Mouse (Mus musculus): Measurements from ENCODE around the gene Prdx2. TPM values are rescaled to one million over a fixed set of nuclear protein-coding genes. Genes with fewer than 3 reads are reported as not detected.

Prdx2 gene
- polyA plus RNA-seq, 1 experiment from 2014 or later: 370 TPM

DNA sequence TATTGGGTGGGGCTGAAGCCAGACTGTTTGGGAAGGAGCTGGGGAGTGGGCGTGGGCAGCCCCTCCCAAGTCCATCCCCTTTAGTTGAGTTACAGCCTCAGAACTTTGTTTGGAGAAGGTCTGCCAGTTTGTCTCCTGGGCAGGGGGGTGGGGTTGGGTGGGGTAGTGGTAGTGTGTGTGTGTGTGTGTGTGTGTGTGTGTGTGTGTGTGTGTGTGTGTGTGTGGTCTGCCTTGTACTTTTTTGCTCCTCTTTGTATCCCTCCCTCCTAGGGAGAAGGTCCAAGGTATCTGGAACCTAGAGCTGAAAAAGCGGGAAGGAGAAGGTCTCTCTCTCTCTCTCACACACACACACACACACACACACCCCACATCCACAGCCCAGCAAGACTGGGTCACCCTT lies 45.0 kb downstream of the Prdx2 start, which contains the start of gene Best2:
Gene Best2 (minus strand): TSS at position 101 of the 400 bp plus-strand sequence.
- H3K4me2 ChIP-seq (replicated peaks; ENCODE audit: low read depth): peak within 1 kb of the TSS; percentile 62
- TF ChIP-seq EP300 (optimal IDR thresholded peaks at IDR 0.05): no peak
- TF ChIP-seq CTCF (IDR thresholded peaks at IDR 0.05; ENCODE audit: low read depth): no peak
- H3K9me3 ChIP-seq (ENCODE audit: control insufficient read depth, low read length): no peaks in the 10 kb centered on the region
- 40% methylated on average over 2 of the region's 2 CpGs for WGBS
- H3K9ac ChIP-seq (ENCODE audit: low read length): peak within 1 kb of the TSS; percentile 47; the same call in 1 of the 2 replicates
- H3K27me3 ChIP-seq (ENCODE audit: control insufficient read depth, insufficient read depth, low read length): 0 out of 2 replicates have a peak, but pooled peaks cover 4% of the 10 kb centered on the region
- H3K36me3 ChIP-seq (ENCODE audit: control insufficient read depth, insufficient read depth, low read length): peaks cover 15% of the 10 kb centered on the region
- no peak within 1 kb of the TSS for H3K27ac ChIP-seq (replicated peaks)
- H3K4me3 ChIP-seq (ENCODE audit: low read depth, low read length): peak within 1 kb of the TSS; percentile 31
- no peak for ATAC-seq (ENCODE audit: low FRiP score, low TSS enrichment)
- DNase-seq (ENCODE audit: low spot score): no peak
- no peaks in the 10 kb centered on the region for H3K4me1 ChIP-seq (replicated peaks; ENCODE audit: control insufficient read depth, insufficient read depth)

DNA sequence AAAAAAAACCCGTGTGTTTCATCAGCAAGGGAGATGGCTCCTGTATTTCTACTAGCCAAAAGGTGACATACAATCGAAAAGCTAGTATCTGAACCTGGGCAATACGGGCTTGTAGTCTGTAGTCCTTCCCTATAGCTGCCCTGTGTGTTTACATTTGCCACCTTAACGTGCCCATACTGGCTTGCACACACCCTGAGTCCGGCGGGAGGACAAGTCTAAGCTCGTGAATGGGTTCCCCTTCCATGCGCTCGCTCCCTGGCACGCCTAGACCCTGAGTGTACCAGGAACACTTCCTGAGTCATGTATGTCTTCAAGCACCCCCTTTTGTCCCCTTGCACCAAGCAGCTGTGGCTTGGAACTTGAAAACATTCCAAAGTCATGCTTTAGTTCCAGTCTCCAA lies 47.3 kb downstream of the Prdx2 start:
- peak overlapping the region; percentile 78 for H3K27ac ChIP-seq (replicated peaks)
- no peak overlapping the region for H3K9ac ChIP-seq (ENCODE audit: low read length)
- H3K36me3 ChIP-seq (ENCODE audit: control insufficient read depth, insufficient read depth, low read length): peaks cover 25% of the 10 kb centered on the region
- no peaks in the 10 kb centered on the region for H3K27me3 ChIP-seq (ENCODE audit: control insufficient read depth, insufficient read depth, low read length)
- no peaks in the 10 kb centered on the region for H3K9me3 ChIP-seq (ENCODE audit: control insufficient read depth, low read length)
- TF ChIP-seq EP300 (optimal IDR thresholded peaks at IDR 0.05) (no peak), CTCF (IDR thresholded peaks at IDR 0.05; ENCODE audit: low read depth) (no peak)
- no peaks in the 10 kb centered on the region for H3K4me1 ChIP-seq (replicated peaks; ENCODE audit: control insufficient read depth, insufficient read depth)
- H3K4me3 ChIP-seq (ENCODE audit: low read depth, low read length): no peak overlapping the region
- DNase-seq (ENCODE audit: low spot score) (no peak), ATAC-seq (ENCODE audit: low FRiP score, low TSS enrichment) (no peak)
- 47% methylated on average over 10 of the region's 10 CpGs for WGBS
- no peak overlapping the region for H3K4me2 ChIP-seq (replicated peaks; ENCODE audit: low read depth)

DNA sequence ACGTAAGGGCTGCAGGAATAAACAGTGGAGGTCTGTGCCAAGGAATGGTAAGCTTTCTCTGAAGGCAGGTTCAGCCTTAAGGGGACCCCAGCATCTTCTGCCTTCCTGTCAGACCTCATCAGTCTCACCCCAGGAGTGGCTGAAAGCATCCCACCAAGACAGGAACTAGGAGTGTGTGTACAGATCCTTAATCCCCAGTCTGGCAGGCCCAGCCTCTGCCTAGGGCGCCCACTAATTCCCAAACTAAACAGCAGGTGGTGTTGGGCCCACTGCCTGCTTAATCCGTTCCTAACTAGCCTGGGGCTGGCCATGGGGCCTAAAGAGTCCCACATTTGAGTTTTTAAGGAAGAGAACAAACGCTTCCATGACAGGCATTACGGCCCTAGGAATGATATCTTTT lies 47.8 kb downstream of the Prdx2 start:
- peak overlapping the region; percentile 78 for H3K27ac ChIP-seq (replicated peaks)
- peaks cover 27% of the 10 kb centered on the region for H3K36me3 ChIP-seq (ENCODE audit: control insufficient read depth, insufficient read depth, low read length)
- DNase-seq (ENCODE audit: low spot score) (no peak), ATAC-seq (ENCODE audit: low FRiP score, low TSS enrichment) (no peak)
- H3K9me3 ChIP-seq (ENCODE audit: control insufficient read depth, low read length): no peaks in the 10 kb centered on the region
- H3K9ac ChIP-seq (ENCODE audit: low read length): 0 out of 2 replicates have a peak overlapping the region, but pooled peaks have one; percentile 18
- no peak overlapping the region for H3K4me2 ChIP-seq (replicated peaks; ENCODE audit: low read depth)
- TF ChIP-seq EP300 (optimal IDR thresholded peaks at IDR 0.05) (no peak), CTCF (IDR thresholded peaks at IDR 0.05; ENCODE audit: low read depth) (peak; percentile 40)
- H3K4me1 ChIP-seq (replicated peaks; ENCODE audit: control insufficient read depth, insufficient read depth): no peaks in the 10 kb centered on the region
- no peaks in the 10 kb centered on the region for H3K27me3 ChIP-seq (ENCODE audit: control insufficient read depth, insufficient read depth, low read length)
- 31% methylated on average over 5 of the region's 5 CpGs for WGBS
- H3K4me3 ChIP-seq (ENCODE audit: low read depth, low read length): no peak overlapping the region

DNA sequence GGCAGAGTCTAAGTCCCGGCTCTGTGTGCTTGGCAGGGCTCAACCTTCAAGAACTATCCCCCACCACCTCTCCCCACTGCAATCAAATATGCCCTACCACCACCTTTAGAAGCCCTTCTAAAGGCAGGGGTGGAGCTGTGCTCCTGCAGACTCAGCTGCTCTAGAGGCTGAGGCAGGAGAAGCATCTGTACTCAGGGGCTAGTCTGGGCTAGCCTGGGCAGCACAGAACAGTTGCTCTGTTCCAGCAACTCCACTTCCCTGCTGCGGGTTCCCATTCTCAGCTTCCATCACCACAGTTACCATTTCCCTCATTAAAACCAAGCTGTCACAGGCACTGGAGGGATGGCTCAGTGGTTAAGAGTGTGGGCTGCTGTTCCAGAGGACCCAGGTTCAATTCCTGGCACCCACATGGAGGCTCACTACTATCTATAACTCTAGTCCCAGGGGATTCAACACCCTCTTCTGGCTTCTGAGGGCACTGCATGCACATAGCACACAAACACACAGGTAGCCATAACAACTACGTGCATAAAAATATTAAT lies 52.2 kb downstream of the Prdx2 start:
- H3K4me2 ChIP-seq (replicated peaks; ENCODE audit: low read depth): no peak overlapping the region
- DNase-seq (ENCODE audit: low spot score) (no peak), ATAC-seq (ENCODE audit: low FRiP score, low TSS enrichment) (no peak)
- H3K27ac ChIP-seq (replicated peaks): no peak overlapping the region
- peaks cover 27% of the 10 kb centered on the region for H3K36me3 ChIP-seq (ENCODE audit: control insufficient read depth, insufficient read depth, low read length)
- H3K4me1 ChIP-seq (replicated peaks; ENCODE audit: control insufficient read depth, insufficient read depth): 0 out of 2 replicates have a peak, but pooled peaks cover 3% of the 10 kb centered on the region
- H3K27me3 ChIP-seq (ENCODE audit: control insufficient read depth, insufficient read depth, low read length): no peaks in the 10 kb centered on the region
- WGBS: 92% methylated on average over 3 of the region's 3 CpGs
- H3K9ac ChIP-seq (ENCODE audit: low read length): no peak overlapping the region
- TF ChIP-seq CTCF (IDR thresholded peaks at IDR 0.05; ENCODE audit: low read depth) (peak; percentile 28), EP300 (optimal IDR thresholded peaks at IDR 0.05) (no peak)
- no peaks in the 10 kb centered on the region for H3K9me3 ChIP-seq (ENCODE audit: control insufficient read depth, low read length)
- no peak overlapping the region for H3K4me3 ChIP-seq (ENCODE audit: low read depth, low read length)

DNA sequence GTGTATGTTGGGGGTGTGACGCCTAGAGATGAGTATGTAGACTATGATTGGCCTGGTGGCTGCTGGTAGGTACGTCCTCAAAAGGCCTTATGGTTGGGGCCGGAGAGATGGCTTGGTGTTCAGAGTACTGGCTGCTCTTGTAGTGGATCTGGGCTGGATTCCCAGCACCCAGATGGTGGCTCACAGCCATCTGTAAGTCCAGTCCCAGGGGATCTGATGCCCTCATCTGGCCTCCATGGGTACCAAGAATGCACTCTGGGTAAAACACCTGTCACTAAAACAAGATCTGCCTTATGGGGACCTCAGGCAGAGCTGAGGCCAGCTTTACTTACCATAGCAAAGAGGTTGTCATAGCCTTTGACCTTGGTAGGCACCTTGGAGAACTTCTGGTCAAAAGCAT lies 54.5 kb downstream of the Prdx2 start:
- Histone ChIP-seq H3K27ac (replicated peaks) (no peak overlapping the region), H3K36me3 (ENCODE audit: control insufficient read depth, insufficient read depth, low read length) (peaks cover 17% of the 10 kb centered on the region), H3K9ac (ENCODE audit: low read length) (no peak overlapping the region), H3K4me2 (replicated peaks; ENCODE audit: low read depth) (peak overlapping the region; percentile 91; the same call in 1 of the 2 replicates), H3K4me1 (replicated peaks; ENCODE audit: control insufficient read depth, insufficient read depth) (peaks cover 3% of the 10 kb centered on the region; the same call in 1 of the 2 replicates), H3K4me3 (ENCODE audit: low read depth, low read length) (no peak overlapping the region), H3K27me3 (ENCODE audit: control insufficient read depth, insufficient read depth, low read length) (no peaks in the 10 kb centered on the region), H3K9me3 (ENCODE audit: control insufficient read depth, low read length) (no peaks in the 10 kb centered on the region)
- no peak for TF ChIP-seq EP300 (optimal IDR thresholded peaks at IDR 0.05)
- no peak for TF ChIP-seq CTCF (IDR thresholded peaks at IDR 0.05; ENCODE audit: low read depth)
- DNase-seq (ENCODE audit: low spot score): no peak
- ATAC-seq (ENCODE audit: low FRiP score, low TSS enrichment): no peak
- WGBS: 90% methylated on average over 3 of the region's 3 CpGs

Small RNAs within 50 kb of the gene (microRNA-seq; reads per million reads assigned to microRNA genes)
- not detected for gene Gm24197

Other genes starting within 250 kb of the Prdx2 start
- gene G430095P16Rik, start 246.6 kb upstream of the Prdx2 start, polyA plus RNA-seq (2015; fragmentation: Nextera tagmentation; extraction: Ambion mirVana): 1.7 and 2.0 TPM in 2 replicates
- 36.5 and 36.6 TPM in 2 replicates for gene Nfix, start 169.2 kb upstream of the Prdx2 start, polyA plus RNA-seq (2015; fragmentation: Nextera tagmentation; extraction: Ambion mirVana)
- gene Dand5, start 146.8 kb upstream of the Prdx2 start, polyA plus RNA-seq (2015; fragmentation: Nextera tagmentation; extraction: Ambion mirVana): 3.3 TPM in 2 replicates
- 38.5 and 39.3 TPM in 2 replicates for gene Gadd45gip1, start 138.1 kb upstream of the Prdx2 start, polyA plus RNA-seq (2015; fragmentation: Nextera tagmentation; extraction: Ambion mirVana)
- gene Rad23a, start 128.9 kb upstream of the Prdx2 start, polyA plus RNA-seq (2015; fragmentation: Nextera tagmentation; extraction: Ambion mirVana): 69.8 and 70.6 TPM in 2 replicates
- gene Calr, start 122.7 kb upstream of the Prdx2 start, polyA plus RNA-seq (2015; fragmentation: Nextera tagmentation; extraction: Ambion mirVana): 522 and 537 TPM in 2 replicates
- 43.3 and 44.3 TPM in 2 replicates for gene Farsa, start 112.6 kb upstream of the Prdx2 start, polyA plus RNA-seq (2015; fragmentation: Nextera tagmentation; extraction: Ambion mirVana)
- 25.0 and 27.3 TPM in 2 replicates for gene Syce2, start 97.5 kb upstream of the Prdx2 start, polyA plus RNA-seq (2015; fragmentation: Nextera tagmentation; extraction: Ambion mirVana)
- gene Gcdh, start 75.7 kb upstream of the Prdx2 start, polyA plus RNA-seq (2015; fragmentation: Nextera tagmentation; extraction: Ambion mirVana): 18.5 and 21.1 TPM in 2 replicates
- gene Klf1, start 67.7 kb upstream of the Prdx2 start, polyA plus RNA-seq (2015; fragmentation: Nextera tagmentation; extraction: Ambion mirVana): 0.51 and 0.82 TPM in 2 replicates
- 15.9 and 17.4 TPM in 2 replicates for gene Dnase2a, start 61.0 kb upstream of the Prdx2 start, polyA plus RNA-seq (2015; fragmentation: Nextera tagmentation; extraction: Ambion mirVana)
- gene Mast1, start 32.2 kb upstream of the Prdx2 start, polyA plus RNA-seq (2015; fragmentation: Nextera tagmentation; extraction: Ambion mirVana): 0.87 and 1.1 TPM in 2 replicates
- gene Rtbdn, start 22.6 kb upstream of the Prdx2 start, polyA plus RNA-seq (2015; fragmentation: Nextera tagmentation; extraction: Ambion mirVana): 0.05 and 0.13 TPM in 2 replicates
- not detected in 2 replicates for gene Gm49661, start 154 bp upstream of the Prdx2 start, polyA plus RNA-seq (2015; fragmentation: Nextera tagmentation; extraction: Ambion mirVana)
- 79.4 and 80.1 TPM in 2 replicates for gene Rnaseh2a, start 180 bp downstream of the Prdx2 start, polyA plus RNA-seq (2015; fragmentation: Nextera tagmentation; extraction: Ambion mirVana)
- gene Junb, start 9.1 kb downstream of the Prdx2 start, polyA plus RNA-seq (2015; fragmentation: Nextera tagmentation; extraction: Ambion mirVana): 88.5 and 95.9 TPM in 2 replicates
- gene Hook2, start 21.0 kb downstream of the Prdx2 start, polyA plus RNA-seq (2015; fragmentation: Nextera tagmentation; extraction: Ambion mirVana): 28.8 and 30.9 TPM in 2 replicates
- 0.06 and 0.16 TPM in 2 replicates for gene Best2, start 44.9 kb downstream of the Prdx2 start, polyA plus RNA-seq (2015; fragmentation: Nextera tagmentation; extraction: Ambion mirVana)
- 68.0 and 71.8 TPM in 2 replicates for gene Asna1, start 55.7 kb downstream of the Prdx2 start, polyA plus RNA-seq (2015; fragmentation: Nextera tagmentation; extraction: Ambion mirVana)
- 94.4 and 95.1 TPM in 2 replicates for gene Trir, start 57.2 kb downstream of the Prdx2 start, polyA plus RNA-seq (2015; fragmentation: Nextera tagmentation; extraction: Ambion mirVana)
- gene Tnpo2, start 67.3 kb downstream of the Prdx2 start, polyA plus RNA-seq (2015; fragmentation: Nextera tagmentation; extraction: Ambion mirVana): 12.5 and 15.4 TPM in 2 replicates
- 25.7 and 28.4 TPM in 2 replicates for gene Fbxw9, start 90.5 kb downstream of the Prdx2 start, polyA plus RNA-seq (2015; fragmentation: Nextera tagmentation; extraction: Ambion mirVana)
- not detected in 2 replicates for gene Gm5741, start 98.4 kb downstream of the Prdx2 start, polyA plus RNA-seq (2015; fragmentation: Nextera tagmentation; extraction: Ambion mirVana)
- 40.2 and 42.2 TPM in 2 replicates for gene Dhps, start 102.2 kb downstream of the Prdx2 start, polyA plus RNA-seq (2015; fragmentation: Nextera tagmentation; extraction: Ambion mirVana)
- 114 and 117 TPM in 2 replicates for gene Wdr83os, start 111.2 kb downstream of the Prdx2 start, polyA plus RNA-seq (2015; fragmentation: Nextera tagmentation; extraction: Ambion mirVana)
- gene Wdr83, start 111.7 kb downstream of the Prdx2 start, polyA plus RNA-seq (2015; fragmentation: Nextera tagmentation; extraction: Ambion mirVana): 22.3 and 23.6 TPM in 2 replicates
- gene Man2b1, start 113.7 kb downstream of the Prdx2 start, polyA plus RNA-seq (2015; fragmentation: Nextera tagmentation; extraction: Ambion mirVana): 29.1 and 32.6 TPM in 2 replicates
- gene Zfp791, start 153.5 kb downstream of the Prdx2 start, polyA plus RNA-seq (2015; fragmentation: Nextera tagmentation; extraction: Ambion mirVana): 1.2 and 1.5 TPM in 2 replicates
- 0.05 TPM in 1 of 2 replicates, not detected in the other for gene Cks1brt, start 182.3 kb downstream of the Prdx2 start, polyA plus RNA-seq (2015; fragmentation: Nextera tagmentation; extraction: Ambion mirVana)

All from stomach, postnatal 0 days (tissue).